Mouse (Mus musculus): ENCODE measurements at regions not wholly inside any gene's neighbourhood (a gene's known extent, or its start where the extent isn't known, plus 50 kb on each side); places are given as distances from the start of the nearest gene placed in this dataset.

GRCm38 (mm10) chr4:94397284-94397683 is 159.1 kb upstream of the Gm10306 start:
- TF ChIP-seq CTCF (IDR thresholded peaks at IDR 0.05; ENCODE audit: borderline replicate concordance, insufficient read depth, low read depth, low read length) (no peak), POLR2A (IDR thresholded peaks at IDR 0.05; ENCODE audit: borderline replicate concordance, insufficient read depth, low read length) (no peak)
